Mouse (Mus musculus): ENCODE data around the gene Layn. TPM values are rescaled to one million over a fixed set of nuclear protein-coding genes. Genes with fewer than 3 reads are reported as not detected.

Layn gene
- total RNA-seq, 2 experiments from 2014 or later: 6.6 to 8.2 TPM

DNA sequence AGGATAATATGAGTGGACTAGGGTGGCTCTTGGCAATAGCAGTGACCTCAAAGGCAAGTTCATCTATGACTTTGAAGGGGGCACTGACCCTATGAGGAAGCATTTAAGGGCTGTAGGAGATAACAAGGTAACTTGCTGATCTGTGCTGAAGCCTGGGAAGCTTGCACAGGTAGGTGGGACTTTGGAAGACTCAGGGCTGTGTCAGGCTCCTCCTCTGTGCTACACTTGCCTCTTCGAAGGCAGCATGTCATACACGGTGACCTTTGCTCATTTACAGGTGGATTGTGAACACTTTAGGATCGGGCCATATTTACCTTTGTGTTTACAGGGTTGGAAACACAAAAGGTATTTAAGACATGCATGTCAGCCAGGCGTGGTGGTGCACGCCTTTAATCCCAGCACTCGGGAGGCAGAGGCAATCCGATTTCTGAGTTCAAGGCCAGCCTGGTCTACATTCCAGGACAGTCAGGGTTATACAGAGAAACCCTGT is 35.4 kb downstream of the Layn start:
- intact Hi-C loops (cut with DNase I): no loop called here
- DNase-seq (ENCODE audit: low spot score in 2 of 2): no peak

DNA sequence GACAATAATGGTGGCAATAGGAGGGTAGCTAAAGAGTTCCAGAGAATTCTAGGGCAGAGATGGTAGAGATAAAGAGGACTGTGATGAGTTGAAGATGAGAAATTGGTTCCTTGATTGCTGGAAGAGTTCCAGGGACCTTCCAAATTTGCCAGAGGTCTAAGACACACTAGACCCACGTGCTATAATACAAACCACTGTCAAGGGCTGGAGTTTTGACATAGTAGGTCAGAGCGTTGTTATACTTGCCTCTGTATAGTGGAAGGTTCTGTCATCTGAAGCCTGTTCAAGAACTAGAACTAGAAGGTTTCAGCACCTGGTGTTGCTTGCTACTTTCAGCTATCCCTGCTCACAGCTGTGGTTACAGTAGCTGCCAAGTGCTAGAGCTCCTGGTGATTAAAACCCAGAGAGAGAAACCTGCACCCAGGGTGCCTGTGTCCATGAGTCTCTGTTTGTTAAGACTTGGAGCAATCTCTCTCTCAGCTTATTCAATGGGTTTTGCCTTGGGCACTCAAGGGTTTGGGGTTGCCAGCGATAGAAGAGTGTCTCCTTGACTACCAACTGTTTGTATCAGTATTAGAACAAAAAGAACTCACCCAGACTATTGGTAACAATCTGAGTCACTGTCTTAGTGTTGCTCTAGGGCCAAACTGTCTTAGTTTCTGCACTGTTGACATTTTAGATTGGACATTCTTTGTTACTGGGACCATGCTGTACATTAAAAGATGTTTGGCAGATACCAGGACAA is 43.9 kb downstream of the Layn start:
- intact Hi-C loops (cut with DNase I): no loop called here
- DNase-seq (ENCODE audit: low spot score in 2 of 2): no peak

DNA sequence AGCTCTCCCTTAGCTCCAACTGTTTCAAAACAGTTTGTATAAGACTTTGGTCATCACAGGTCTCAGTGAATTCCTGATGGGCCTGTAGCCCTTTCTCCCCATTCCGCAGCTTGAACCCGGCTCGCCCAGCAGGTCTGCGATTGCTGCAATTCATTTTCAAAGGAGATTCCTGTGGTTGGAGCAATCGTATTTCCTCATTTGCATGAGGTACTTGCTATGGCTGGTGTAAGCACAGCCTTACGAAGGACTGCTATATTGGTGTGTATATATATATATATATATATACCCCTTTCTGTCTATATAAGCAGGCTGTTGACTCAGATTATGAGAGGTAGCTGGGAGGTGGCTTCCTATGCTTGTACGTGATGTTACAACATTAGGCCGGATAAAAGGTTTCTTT is 44.6 kb downstream of the Layn start:
- intact Hi-C loops (cut with DNase I): no loop called here
- DNase-seq (ENCODE audit: low spot score in 2 of 2): no peak

DNA sequence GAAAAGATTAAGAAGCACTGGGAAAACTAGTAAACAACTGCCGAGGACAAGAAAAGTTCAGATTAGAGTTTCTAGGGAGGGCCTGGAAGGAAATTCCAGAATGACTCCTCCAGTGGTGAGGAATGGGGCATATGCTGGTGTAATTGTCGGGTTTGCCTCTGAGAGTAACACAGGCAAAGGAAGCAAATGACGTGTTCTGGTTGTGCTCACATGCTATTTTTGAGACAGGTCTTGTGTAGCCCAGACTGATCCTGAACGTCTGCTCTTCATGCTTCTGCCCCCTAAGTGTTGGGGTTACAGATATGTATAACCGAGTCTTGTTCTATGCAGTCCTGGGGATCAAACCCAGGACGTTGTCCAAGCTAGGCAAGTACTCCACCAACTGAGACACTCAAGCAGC is 45.3 kb downstream of the Layn start:
- intact Hi-C loops (cut with DNase I): no loop called here
- DNase-seq (ENCODE audit: low spot score in 2 of 2): no peak

DNA sequence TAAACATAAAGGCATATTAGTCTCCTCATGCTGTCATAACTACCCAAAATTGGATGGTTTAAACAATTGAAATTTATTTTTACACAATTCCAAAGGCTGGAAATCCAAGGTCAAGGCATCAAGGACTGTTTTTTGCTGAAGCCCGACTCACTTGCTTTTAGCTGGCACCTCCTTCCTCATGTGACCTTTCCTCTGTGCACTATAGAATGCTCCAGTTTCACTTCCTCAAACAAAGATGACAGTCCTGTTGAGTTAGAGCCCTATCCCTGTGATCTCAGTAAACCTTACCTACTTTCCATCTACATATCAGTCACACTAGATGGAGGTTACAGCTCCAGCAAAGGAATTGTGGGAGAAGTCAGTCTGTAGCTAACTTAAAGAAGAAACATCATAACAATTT is 46.7 kb downstream of the Layn start:
- intact Hi-C loops (cut with DNase I): no loop called here
- no peak for DNase-seq (ENCODE audit: low spot score in 2 of 2)

DNA sequence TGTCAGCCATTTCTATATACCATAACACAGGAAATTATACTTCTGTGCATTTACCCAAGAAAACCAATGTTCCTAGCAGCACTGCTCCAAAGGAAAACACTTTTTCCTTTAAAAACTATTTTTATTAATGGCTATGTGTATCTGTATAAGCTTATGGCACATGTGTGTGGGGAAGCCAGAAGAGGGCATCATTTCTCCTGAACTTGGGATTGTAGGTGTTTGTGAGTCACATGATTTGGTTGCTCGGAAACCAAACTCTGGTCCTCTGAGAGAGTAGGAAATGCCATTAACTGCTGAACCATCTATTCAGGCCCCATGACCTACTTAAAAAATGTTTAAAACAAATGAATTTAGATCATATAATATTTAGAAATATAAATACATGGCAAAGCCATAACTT is 49.9 kb downstream of the Layn start:
- intact Hi-C loops (cut with DNase I): no loop called here
- DNase-seq (ENCODE audit: low spot score in 2 of 2): no peak

DNA sequence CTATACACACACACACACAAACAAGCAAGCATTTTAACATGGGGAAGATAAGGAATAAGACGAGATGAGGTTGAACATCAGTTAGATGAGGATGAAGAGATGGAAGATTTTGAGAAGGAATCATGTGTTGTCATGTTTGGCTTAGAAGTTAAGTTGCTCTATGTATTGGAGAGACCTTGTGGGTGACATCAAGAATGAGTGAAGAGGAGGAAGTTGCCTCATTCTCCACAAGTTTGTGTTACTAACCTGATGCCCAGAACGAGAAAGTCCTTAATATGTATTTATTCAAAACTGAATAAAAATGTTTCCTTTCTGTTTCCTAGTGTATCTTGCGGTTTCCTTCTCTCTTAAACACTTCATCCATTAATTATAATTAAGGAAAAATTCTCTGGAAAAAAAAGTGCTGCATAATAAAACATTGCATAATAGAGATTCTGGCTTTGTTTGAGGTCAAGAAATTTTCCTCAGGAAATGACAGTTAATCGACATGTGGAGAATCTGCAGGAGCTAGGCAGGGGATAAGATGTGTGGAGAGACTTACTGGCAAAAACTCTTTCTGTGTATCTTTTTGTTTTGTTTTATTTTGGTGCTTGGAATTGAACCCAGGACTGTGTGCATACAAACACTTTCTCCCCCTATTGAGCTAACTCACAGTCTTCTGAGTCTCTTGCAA is 55.6 kb downstream of the Layn start:
- DNase-seq (ENCODE audit: low spot score in 2 of 2): no peak
- intact Hi-C loops (cut with DNase I): no loop called here

DNA sequence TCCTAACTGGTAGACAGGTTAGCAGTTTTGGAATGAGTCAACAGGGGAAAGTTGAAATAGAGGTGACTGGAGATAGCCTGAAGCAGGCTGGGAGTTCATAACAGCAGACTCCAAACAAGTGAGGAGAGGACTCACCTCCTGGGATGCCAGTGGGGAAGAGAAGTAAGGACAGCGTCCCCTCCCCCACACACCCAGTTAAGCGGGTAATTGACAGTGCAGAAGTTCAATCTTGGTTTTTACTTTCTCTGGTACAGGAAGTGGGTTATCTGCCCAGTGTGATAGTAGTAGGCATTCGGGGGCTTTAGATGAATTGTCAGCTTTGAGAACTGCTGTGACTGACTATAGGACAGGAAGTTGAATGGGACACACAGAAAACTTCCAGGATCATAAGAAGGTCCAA is 56.5 kb downstream of the Layn start:
- DNase-seq (ENCODE audit: low spot score in 2 of 2): no peak
- intact Hi-C loops (cut with DNase I): no loop called here

DNA sequence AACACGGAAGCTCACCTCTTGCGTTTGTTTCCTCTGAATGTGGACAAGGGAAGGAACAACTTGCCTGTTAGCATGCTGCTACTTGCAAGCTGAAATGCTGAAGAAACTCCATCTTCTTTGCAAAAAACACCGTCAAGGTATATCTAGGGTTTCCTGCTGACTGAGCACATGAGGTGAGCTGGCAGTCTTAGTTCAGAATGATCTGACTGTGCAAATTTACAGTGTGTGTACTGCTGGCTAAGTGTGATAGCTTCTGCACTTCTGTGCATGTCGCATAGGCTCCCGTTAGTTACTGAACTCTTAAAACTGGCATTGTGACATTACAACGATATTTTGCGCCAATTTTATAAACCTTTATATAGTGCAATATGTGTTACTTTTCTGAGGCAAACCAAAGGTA is 57.2 kb downstream of the Layn start:
- no peak for DNase-seq (ENCODE audit: low spot score in 2 of 2)
- intact Hi-C loops (cut with DNase I): no loop called here

DNA sequence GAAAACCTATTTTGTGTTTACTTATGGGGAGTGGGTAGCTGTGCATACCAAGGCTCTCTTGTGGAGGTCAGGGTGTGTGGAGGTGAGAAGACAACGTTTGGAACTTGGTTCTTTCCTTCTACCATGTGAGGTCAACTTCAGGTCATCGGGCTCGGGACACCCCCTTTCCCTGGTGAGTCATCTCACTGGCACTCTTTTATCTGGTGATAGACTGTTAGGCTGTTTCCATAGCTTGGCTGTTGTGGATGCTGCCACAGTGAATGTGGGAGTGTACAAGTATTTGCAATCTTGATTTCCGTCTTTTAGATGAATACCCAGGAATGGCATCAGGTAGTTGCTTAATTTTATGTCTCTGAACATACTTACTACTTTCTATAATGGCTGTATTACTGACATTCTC is 61.2 kb downstream of the Layn start:
- intact Hi-C loops (cut with DNase I): no loop called here
- DNase-seq (ENCODE audit: low spot score in 2 of 2): no peak

DNA sequence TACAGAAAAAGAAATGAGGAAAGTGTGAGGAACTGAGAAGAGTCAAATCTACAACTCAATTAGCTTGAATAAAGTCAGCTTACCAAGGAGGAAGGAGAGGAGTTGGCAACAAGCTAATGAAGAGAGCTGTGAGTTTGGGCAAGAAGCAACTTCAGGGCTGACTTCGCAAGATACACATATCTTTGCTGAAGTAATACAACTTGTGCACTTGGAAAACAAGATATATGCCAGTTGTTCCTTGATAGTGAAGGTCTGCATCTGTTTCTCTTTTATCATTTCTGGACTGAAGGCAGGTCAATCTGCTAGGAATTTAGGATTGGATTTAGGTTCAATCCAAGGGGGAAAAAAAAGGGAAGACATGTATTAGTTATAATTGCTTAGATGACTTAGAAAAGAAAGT is 63.2 kb downstream of the Layn start:
- intact Hi-C loops (cut with DNase I): loop anchor here (5.0 kb wide), 1 partner anchor 124 kb away; no protein-coding TSS in a partner anchor
- no peak for DNase-seq (ENCODE audit: low spot score in 2 of 2)

DNA sequence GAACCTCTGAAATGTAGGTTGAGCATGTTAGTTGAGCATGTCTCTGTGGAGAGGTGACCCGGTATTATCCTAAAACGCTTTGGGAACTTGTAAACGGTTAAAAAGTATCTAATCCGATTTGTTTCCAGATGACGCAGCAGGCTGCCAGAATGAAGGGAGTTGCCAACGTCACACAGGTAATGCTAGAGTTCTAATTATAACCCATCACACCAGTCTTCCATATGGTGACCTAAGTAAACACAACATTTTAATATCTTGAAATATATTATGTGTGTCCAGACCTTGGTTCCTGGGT is 67.3 kb downstream of the Layn start:
- intact Hi-C loops (cut with DNase I): loop anchor here (1.0 to 5.0 kb wide), 5 partner anchors 50 to 207 kb away; no protein-coding TSS in a partner anchor
- DNase-seq (ENCODE audit: low spot score in 2 of 2): no peak

DNA sequence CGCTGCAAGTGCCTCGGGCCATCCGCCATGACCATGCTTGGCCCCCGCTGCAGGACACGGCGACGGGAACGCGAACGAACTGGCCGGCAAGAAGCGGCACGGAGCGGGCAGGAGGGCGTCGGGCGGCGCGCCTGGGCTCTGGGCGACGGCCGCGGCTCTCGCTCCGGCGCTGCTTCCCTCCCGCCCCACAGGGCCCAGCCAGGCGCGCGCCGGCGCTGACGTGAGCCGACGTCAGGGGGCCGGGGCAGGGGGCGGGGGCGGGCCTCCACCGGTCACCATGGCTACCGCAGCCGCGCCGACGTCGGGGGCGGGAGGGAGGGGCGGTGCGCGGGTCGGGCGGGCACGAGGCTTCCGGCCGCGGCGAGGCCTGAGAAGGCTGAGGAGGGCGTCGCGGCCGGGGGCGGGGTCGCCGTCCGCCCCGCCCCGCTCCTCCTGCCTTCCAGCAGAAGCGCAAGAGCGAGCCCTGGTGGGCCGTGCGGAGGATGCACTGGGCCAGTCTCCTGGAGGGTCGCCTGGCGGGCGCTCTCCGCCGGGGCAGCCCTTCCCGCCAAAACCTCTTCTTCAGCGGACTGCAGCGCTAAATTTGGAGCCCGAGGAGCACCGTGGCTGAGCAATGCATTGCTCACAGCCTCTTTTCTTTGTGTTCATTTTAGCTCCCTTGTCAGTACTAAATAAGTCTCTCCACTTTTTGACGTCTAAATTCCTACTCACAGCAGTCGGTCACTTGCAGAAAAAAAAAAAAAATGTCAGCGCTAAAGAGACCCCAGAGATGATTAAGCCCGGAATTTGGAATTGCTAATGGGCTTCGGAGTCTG is 67.8 kb downstream of the Layn start, which contains the start of gene Sik2:
Sik2 (minus strand) TSS at position 233 of the 815 bp plus-strand sequence.
- peak; percentile 85 to 87 for DNase-seq (ENCODE audit: low spot score in 2 of 2)
- intact Hi-C loops (cut with DNase I): loop anchor here (1.0 to 5.0 kb wide), 5 partner anchors 50 to 207 kb away; no protein-coding TSS in a partner anchor

DNA sequence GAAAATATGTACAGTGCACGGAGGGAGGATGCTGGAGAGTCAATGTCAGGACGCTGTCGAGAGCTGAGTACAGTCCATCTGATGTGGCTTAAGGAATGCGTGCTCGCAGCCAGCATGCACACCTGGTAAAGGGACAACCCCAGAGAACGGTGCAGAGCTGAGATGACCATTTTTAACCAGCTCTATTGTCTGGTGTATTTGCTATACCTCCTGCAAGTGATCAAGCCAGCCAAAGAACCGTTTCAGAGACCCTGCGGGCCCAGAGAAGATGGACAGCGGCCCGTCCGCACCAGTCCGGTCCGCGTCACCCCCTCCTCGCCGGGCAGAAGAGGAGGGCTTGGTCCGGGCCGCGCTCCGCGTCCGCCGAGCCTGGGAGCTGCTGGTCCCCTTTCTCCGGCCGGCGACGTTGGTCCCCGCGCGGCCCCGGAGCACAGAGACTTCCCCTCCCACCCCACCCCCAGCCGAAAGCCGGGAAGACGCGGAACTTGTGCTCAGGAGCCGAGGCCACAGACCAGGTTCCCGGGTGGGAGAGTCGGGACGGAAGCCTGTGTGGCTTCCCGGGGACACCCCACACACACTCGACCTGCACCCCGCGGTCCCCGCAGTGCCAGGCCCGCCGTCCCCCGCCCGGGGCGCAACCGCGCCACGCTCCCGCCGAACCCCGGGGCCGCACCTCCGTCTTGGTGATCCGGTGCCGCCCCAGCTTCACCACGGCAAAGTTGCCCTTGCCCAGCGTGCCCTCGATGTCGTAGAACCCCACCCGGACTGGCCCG is 68.6 kb downstream of the Layn start:
- DNase-seq (ENCODE audit: low spot score in 2 of 2): peak in 1 of 2 experiments; percentile 29
- intact Hi-C loops (cut with DNase I): loop anchor here (2.0 to 5.0 kb wide), 3 partner anchors 116 to 206 kb away; no protein-coding TSS in a partner anchor

DNA sequence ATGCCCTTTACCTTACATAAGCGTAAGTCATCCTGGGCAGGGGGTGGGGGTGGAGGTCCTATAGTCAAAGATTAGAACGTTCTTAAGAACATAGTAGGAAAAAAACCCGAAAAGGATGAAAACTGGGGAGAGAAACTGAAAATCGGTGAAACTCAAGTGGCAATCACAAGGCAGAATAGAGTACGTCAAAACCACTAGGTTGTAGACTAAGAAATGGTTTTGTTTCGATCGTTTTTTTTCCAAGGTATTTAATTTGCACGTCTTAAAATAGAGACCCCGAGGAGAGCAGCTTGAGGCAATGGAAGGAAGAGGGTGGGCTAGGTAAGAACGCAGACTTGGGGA is 69.2 kb downstream of the Layn start:
- no peak for DNase-seq (ENCODE audit: low spot score in 2 of 2)
- intact Hi-C loops (cut with DNase I): loop anchor here (2.0 to 5.0 kb wide), 3 partner anchors 115 to 205 kb away; no protein-coding TSS in a partner anchor

DNA sequence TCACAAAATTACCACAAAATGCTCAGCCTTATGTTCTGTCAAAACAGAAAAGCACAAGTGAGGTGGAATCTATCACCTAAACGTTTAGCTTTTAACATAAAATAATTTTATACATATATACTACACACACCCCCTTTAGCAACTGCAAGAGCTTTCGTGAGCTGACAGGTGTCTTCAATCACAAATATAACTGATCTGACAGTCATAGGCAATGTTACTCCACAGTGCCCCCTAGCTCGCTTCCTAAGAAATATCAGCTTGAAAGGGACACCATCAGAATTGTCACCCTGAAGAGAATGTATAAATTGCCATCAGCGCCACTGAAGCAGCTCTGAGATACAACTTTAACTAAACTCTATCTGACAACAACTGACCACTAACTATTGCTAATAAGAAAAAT is 70.0 kb downstream of the Layn start:
- DNase-seq (ENCODE audit: low spot score in 2 of 2): peak; percentile 45 to 57
- intact Hi-C loops (cut with DNase I): loop anchor here (5.0 kb wide), 2 partner anchors 115 to 205 kb away; no protein-coding TSS in a partner anchor

Measured in left cerebral cortex, postnatal 25 days (tissue).